Mouse (Mus musculus) ES-Bruce4 (cell line): ENCODE measurements around the gene Atp6v0a2. TPM values are rescaled to one million over a fixed set of nuclear protein-coding genes. Genes with fewer than 3 reads are reported as not detected.

ENCODE experiments used
- H3K27ac ChIP-seq: 2 replicates; pipeline ENCODE4 v1.5.1; 2012; ENCODE audit warnings: low read length, inconsistent platforms; ENCODE audit not compliant: insufficient read depth
- H3K27me3 ChIP-seq: 2 replicates; pipeline ENCODE4 v1.6.1; 2012; ENCODE audit warnings: mild to moderate bottlenecking, low read length, inconsistent platforms; ENCODE audit not compliant: control insufficient read depth, poor library complexity, insufficient read depth, severe bottlenecking
- H3K36me3 ChIP-seq: 2 replicates; pipeline ENCODE4 v1.6.1; 2012; ENCODE audit warnings: inconsistent platforms, mild to moderate bottlenecking, low read length, moderate library complexity; ENCODE audit not compliant: control insufficient read depth, poor library complexity, insufficient read depth, severe bottlenecking
- H3K4me1 ChIP-seq: one replicate; pipeline ENCODE4 v1.8.1; 2011; ENCODE audit warnings: low read length; ENCODE audit not compliant: control insufficient read depth, insufficient read depth
- H3K4me3 ChIP-seq: 2 replicates; pipeline ENCODE4 v1.5.1; 2011; ENCODE audit warnings: low read depth, mild to moderate bottlenecking, low read length
- H3K9ac ChIP-seq: 2 replicates; pipeline ENCODE4 v1.6.1; 2012; ENCODE audit warnings: low read depth, mild to moderate bottlenecking, inconsistent platforms; ENCODE audit not compliant: poor library complexity, severe bottlenecking
- H3K9me3 ChIP-seq: replicated peaks from 2 replicates; pipeline ENCODE4 v1.6.1; 2012; ENCODE audit warnings: mild to moderate bottlenecking, low read length, inconsistent platforms; ENCODE audit not compliant: control insufficient read depth, poor library complexity, insufficient read depth, severe bottlenecking
- CTCF ChIP-seq: IDR thresholded peaks from one replicate; pipeline ENCODE4 v1.8.1; 2011; ENCODE audit warnings: low read depth, low read length
- EP300 ChIP-seq: IDR thresholded peaks from 2 replicates; pipeline ENCODE4 v1.6.1; 2011; ENCODE audit warnings: low read depth, low read length; ENCODE audit not compliant: insufficient read depth
- POLR2A ChIP-seq: IDR thresholded peaks from one replicate; pipeline ENCODE4 v1.8.1; 2011; ENCODE audit warnings: low read length; ENCODE audit not compliant: insufficient read depth
- polyA plus RNA-seq: library from polyadenylated mRNA; stranded (reverse); fragments of >200 nt; gene quantifications from 2 replicates; pipeline ENCODE4 v1.2.4, GENCODE M21; 2011; ENCODE audit warnings: low read depth; ENCODE audit not compliant: missing spikeins, insufficient read depth, insufficient read length

Gene Atp6v0a2
- polyA plus RNA-seq, 1 experiment, result 16.8 TPM

DNA sequence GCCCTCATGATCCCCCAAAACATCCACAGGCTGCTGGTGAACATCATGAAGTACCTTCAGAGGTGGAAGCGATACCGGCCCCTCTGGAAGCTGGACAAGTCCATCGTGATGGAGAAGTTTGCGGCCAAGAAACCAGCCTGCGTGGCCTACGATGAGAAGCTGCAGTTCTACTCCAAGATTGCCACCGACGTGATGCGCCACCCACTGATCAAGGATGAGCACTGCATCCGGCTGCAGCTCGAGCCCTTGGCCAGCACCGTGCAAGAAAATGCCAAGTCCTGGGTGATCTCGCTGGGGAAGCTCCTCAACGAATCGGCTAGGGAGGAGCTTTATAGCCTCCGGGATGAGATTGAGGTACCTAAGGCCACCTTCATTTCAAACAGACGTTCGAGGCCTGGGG lies 132.6 kb downstream of the Atp6v0a2 start:
- no peak overlapping the region for H3K27ac ChIP-seq
- H3K27me3 ChIP-seq, result no peaks in the 10 kb centered on the region
- no peaks in the 10 kb centered on the region for H3K4me1 ChIP-seq
- H3K9me3 ChIP-seq, result no peaks in the 10 kb centered on the region
- H3K36me3 ChIP-seq, result no peaks in the 10 kb centered on the region
- H3K9ac ChIP-seq, result no peak overlapping the region
- no peak overlapping the region for H3K4me3 ChIP-seq
- TF ChIP-seq EP300 (no peak), POLR2A (no peak), CTCF (peak; percentile 84)

DNA sequence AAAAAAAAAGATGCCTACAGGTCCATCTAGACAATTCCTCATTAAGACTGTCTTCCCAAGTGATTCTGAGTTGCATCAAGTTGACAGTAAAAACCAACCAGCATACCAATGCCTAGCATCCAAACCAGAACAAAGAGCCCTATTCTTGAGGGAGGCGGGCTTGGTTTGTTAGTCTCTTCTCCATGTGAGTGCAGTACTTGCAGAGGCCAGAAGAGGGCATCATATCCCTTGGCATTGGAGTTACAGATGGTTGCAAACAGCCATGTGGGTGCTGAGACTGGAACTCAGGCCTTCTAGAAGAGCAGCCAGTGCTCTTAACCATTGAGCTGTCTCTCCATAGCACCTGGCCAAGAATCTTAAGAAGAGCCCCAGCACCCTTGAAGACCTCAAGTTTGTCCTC lies 133.4 kb downstream of the Atp6v0a2 start:
- no peak overlapping the region for H3K9ac ChIP-seq
- H3K27ac ChIP-seq, result no peak overlapping the region
- H3K4me3 ChIP-seq, result no peak overlapping the region
- no peaks in the 10 kb centered on the region for H3K4me1 ChIP-seq
- no peaks in the 10 kb centered on the region for H3K36me3 ChIP-seq
- H3K9me3 ChIP-seq, result no peaks in the 10 kb centered on the region
- no peaks in the 10 kb centered on the region for H3K27me3 ChIP-seq
- TF ChIP-seq EP300 (no peak), POLR2A (no peak), CTCF (peak; percentile 23)

Other genes starting within 250 kb of the Atp6v0a2 start
- gene Sbno1, start 202.6 kb upstream of the Atp6v0a2 start, polyA plus RNA-seq, result 177 and 189 TPM in 2 replicates
- 166 and 187 TPM in 2 replicates for gene Kmt5a, start 188.6 kb upstream of the Atp6v0a2 start, polyA plus RNA-seq
- gene Rilpl2, start 150.2 kb upstream of the Atp6v0a2 start, polyA plus RNA-seq, result 4.7 and 6.3 TPM in 2 replicates
- 27.1 and 28.6 TPM in 2 replicates for gene Snrnp35, start 145.4 kb upstream of the Atp6v0a2 start, polyA plus RNA-seq
- 16.6 and 18.0 TPM in 2 replicates for gene Rilpl1, start 97.2 kb upstream of the Atp6v0a2 start, polyA plus RNA-seq
- 193 and 281 TPM in 2 replicates for gene Tmed2, start 87.9 kb upstream of the Atp6v0a2 start, polyA plus RNA-seq
- 13.2 and 13.7 TPM in 2 replicates for gene Ddx55, start 75.7 kb upstream of the Atp6v0a2 start, polyA plus RNA-seq
- gene Eif2b1, start 49.4 kb upstream of the Atp6v0a2 start, polyA plus RNA-seq, result 57.1 and 61.3 TPM in 2 replicates
- 83.6 and 83.8 TPM in 2 replicates for gene Gtf2h3, start 49.4 kb upstream of the Atp6v0a2 start, polyA plus RNA-seq
- gene Dnah10, start 96.5 kb downstream of the Atp6v0a2 start, polyA plus RNA-seq, result 0.73 and 2.3 TPM in 2 replicates
- gene Ccdc92, start 233.8 kb downstream of the Atp6v0a2 start, polyA plus RNA-seq, result 8.3 and 12.6 TPM in 2 replicates
- gene Zfp664, start 234.1 kb downstream of the Atp6v0a2 start, polyA plus RNA-seq, result 96.4 and 103 TPM in 2 replicates